Mouse (Mus musculus) 3T3-L1 (cell line): ENCODE data around the gene Fam20a.

Source experiments
- DNase-seq: peaks from one replicate; pipeline ENCODE4 v3.0.0-alpha.2; 2015; ENCODE audit warnings: low read depth, low spot score

The Fam20a gene

DNA sequence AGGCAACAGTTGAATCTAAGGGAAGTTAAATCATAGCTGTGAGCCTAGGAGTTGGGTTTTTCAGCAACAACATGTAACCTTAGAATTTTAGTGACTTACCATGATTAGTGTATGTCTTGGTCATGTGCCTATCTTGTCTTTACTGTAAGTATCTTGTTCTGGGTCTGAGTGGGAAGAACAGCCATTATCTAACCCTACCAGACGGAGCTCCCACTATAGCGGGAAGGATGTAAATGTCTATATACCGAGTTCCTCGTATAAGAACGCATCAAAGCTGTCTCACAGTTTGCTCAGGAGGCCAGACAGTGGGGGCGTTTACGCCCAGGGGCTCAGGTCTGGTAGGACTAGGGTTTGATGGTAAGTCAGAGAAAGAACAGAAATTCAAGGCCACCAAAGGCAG lies 65.8 kb downstream of the Fam20a start:
- no peak for DNase-seq

DNA sequence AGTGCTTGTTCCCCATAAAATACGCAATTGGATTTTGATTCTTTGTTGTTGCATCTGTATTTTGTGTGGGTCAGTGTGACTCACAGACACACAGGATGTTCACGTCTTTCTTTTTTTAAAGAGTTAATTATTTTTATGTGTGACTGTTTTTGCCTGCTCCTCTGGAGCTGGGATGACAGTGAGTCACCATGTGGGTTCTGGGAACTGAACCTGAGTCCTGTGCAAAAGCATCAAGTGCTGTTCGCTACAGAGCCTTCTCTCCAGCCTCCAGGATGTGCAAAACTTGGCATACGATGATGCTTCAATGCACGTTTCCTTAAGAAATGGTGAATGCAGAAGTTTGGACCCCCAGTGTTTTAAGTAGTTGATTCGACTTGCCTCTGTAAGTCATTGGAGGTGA lies 67.5 kb downstream of the Fam20a start:
- DNase-seq, result peak; percentile 46

DNA sequence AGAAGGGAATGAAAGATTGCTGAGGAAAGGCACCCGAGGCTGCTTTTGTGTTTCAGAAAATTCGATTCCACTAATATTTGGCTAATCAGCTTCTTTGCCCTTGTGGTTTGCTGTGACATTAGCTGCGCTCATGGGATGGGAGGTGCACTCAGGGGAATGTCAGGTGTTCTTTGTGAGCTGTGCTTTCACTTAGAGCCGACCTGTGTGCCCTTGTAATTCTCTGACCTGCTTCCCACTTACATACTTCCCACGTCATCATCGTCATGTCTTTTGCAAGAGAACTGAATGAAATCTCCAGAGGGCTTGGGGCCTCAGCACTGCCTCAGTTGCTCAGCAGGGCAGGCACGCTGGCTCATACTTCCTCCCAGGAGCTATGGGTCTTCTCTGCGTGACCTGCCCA lies 68.9 kb downstream of the Fam20a start:
- DNase-seq, result no peak

DNA sequence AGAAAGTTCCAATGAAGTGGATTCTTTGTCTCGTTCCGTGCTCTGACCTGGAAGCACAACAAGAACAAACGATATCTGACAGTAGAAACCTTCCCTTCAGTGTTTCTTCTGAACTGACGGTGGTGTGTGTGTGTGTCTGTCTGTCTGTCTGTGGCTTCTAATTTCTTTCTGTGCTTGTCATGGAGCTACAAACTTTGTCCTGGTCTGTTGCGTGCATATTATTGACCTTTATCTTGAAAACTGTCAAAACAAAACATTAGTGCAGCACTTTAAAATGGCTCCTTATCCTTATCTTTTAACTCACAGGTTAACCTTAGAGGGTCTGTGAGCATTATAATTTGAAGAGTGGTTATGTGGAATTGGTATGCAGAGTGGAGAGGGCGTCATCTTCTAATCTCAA lies 69.6 kb downstream of the Fam20a start:
- no peak for DNase-seq

DNA sequence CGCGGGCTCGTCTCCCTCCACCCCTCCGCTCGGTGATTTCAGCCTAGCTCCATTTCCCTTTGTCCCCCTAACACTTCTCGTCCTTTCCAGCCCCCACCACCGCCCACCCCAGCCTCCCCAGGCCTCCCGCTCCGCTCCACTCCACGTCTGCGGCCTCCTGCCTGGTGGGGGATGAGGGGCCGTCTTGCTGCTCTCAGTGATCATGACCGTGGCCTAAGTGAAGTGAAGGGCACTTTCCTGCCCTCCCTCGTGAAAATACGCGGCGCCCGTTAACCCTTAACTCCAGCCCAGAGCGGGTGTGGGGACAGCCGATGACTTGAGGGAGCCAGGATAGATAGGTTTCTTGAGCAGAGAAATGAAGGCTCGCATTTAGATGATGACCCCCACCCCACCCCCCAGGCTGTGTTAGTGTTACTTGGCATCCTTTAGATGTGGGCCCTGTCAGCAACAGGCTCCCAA lies 70.5 kb downstream of the Fam20a start:
- DNase-seq, result peak; percentile 32

DNA sequence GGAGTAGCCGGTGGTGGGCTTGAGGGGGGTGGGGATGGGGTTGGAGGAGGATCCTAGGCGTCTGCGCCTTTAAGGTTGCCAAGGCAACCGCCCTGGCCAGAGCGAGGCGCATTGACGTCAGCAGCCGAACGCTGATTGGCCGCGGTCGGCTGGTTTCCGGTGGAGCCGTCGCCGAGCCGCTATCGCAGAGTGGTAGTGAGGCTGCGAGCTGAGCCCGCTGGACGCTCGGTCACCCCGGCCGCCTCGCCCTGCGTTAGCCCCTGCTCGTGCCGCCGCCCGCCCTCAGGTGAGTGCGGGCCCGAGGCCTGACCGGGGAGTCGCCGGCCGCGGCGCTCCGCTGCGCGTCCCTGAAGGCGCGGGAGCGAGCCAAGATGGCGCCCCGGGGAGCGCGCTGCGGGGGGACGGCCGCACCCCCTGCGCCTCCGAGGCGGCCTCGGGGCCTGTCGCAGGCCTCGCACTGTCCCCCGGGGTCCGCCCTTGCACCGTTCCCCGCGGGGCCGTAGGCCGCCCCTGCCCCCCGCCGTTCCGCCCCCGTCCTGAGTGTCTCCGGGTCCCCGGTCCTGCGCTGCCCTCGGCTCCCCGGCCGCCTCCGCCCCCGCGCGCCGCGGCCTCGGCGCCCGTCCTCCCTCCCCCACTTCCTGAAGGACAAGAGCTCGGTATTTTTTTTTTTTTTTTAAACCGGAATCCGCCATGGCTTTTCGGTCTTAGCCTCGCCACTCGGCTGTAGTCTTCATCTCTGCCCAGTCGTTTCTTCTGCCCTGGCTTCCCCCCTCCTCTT lies 71.1 kb downstream of the Fam20a start:
- peak; percentile 88 for DNase-seq

DNA sequence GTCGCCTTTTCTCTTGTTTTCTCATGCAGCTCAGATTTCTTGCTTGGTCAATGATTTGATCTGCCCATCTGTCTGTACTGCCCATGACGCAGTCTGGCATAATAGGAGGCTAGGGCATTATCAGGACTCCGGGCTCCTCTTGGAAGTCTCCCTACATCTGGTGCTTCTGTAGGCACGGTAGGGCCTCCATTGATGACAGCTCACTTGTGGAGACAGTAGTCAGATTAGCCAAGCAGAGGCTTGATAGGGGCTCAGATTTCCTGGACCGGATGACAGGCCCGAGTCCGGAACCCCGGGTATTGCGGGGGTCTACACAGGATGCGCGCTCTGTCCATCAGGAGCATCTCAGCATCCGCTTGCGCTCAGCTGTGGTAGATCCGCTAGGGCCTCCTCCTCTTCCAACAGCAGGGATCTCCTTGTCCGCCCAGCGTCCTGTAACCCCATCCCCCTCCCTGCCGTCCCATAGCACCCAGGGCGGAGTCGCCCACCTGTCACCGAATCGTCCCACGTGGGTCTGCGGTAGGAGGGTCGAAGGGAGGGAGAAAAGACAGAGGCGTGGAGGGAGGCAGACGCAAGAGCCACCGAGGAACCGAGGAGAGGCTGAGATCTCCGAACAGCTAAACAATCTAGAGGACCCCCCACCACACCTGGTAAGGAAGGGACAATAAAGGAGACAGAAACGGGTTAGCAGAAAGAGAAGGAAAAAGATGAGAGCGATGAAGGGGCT lies 71.9 kb downstream of the Fam20a start:
- peak; percentile 72 for DNase-seq

DNA sequence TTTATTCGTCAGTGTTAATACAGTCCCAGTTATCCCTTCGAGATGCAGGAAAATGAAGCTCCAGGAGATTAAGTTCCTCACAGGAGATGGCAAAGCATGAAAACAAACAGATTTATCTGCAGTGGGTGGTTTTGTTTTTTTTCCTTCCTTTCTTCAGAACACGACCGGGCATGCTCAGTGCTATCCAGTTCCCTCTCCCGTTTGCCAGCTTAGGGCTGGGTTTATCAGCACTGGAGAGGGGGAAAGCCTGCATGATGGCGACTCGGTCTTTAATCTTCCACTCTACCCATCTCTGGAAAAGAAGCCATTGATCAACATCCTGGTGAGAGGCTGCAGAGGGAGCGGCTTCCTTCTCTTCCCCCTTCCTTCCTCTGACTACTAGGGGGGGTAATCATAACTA lies 72.9 kb downstream of the Fam20a start, which contains the start of gene Prkar1a:
TSS of gene Prkar1a (plus strand) at position 200 of the 400 bp plus-strand sequence.
- no peak for DNase-seq

DNA sequence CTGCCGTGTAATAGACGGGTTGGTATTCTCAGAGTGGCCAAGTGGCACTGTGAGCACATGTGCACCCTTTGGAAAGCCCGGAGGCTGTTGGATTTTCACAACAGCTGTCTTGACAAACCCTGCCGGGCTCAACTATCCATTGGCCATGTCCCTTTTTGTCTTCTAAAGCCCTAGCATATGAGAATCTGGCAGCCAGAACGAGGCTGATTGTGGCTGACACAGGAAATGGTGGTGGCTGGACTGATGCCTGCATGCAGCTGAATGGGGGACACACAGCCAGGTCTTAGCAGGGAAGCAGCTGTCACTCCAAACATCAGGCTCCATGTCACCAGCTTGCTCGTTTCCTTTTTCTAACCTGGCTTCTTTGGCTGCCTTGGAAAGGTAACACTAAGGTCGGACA lies 73.6 kb downstream of the Fam20a start:
- no peak for DNase-seq

DNA sequence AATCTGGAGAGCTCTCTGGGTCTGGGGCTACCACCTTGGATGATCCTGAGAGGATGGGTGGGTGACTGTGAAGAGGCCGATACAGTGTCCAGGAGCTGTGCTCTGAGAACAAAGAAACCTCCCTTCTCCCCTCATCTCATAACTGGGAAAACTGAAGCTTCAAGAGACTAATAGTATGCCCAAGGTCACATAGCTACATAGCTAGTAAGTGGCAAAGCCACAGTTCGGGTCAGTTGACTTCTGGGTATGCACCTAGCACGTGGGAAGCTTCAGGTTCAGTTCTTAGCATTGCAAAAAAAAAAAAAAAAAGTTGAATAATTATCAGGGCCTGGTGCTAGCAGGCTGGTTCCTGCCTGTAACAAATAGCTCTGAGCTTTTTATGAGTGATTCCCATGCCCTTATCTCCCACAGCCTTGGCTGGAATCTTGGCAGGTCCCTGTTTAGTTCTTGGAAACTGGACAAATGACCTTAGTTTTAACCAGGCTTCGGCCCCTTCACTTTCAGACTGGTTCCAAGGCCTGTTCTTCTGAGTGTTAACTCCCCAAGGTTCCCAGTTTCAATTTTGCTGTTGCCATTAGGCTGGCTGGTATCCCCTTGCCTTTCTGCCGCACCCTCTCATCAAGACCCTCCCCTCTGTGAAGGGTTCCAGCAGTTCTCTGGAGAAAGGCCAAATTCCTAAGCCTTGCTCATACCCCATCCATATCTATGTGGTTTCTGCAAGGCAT lies 80.4 kb downstream of the Fam20a start:
- peak; percentile 74 for DNase-seq

DNA sequence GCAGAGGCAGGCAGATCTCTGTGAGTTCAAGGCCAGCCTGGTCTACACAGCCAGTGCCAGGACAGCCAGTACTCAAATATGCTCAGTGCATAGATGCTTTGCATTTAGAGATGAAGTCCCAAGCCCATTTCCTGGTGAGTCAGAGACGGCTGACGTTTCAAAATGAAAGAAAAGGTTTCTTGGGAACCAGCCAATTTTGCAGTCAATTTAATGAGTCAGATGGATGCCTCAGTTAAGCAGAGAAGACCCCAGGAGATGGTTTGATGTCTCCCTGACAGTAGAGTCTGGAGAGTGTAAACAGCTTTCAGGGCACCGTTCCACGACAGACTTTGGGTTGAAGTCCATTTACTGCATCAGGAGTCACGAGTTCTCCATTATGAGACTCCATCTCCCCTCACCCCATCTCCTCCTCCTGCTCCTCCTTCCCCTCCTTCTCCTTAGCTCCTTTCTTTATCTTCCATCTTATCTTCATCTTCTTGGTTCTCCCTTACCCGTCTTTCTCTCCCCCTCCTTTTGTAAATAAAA lies 86.1 kb downstream of the Fam20a start:
- peak; percentile 72 for DNase-seq

DNA sequence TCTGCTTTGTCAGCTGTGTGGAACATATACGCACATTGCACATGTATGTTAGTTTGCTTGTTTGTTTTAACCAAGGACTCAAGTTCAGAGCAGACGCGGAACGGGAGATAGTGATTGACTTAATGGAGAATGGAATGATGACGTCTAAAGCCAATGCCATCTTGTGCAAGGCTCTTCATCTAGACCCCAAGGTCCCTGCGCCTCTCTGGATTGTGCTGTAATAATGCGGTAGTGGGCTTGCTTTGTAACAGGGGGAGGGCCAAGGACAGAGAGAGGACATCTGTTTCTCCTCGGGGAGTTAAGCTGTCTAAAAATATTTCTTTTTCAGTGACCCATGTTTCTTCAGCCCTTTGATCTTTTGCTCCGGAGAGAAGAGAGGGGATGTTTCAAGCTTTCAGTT lies 87.2 kb downstream of the Fam20a start:
- no peak for DNase-seq

DNA sequence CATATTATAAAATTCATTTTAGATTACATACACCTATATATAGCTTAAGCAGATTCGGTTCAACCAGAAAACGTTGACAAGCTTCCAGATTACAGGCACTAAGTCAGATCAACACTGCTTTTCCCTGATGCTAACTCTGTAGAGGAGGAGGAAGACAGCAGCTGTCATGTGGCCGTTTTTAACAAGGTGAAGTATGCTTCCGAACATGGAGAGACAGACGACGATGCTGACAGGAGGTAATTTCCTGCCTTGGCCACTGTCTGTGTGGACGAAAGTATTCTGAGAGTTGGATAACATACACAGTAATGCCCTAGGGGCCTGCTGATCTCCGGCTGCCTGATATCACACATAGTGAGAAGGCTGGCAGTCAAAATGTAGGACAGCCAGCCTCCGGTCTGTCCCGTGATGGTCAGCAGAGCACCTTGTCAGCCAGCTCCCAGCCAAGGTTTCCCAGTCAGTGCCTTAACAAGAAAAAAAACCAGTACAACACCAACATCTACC lies 93.0 kb downstream of the Fam20a start:
- DNase-seq, result no peak

DNA sequence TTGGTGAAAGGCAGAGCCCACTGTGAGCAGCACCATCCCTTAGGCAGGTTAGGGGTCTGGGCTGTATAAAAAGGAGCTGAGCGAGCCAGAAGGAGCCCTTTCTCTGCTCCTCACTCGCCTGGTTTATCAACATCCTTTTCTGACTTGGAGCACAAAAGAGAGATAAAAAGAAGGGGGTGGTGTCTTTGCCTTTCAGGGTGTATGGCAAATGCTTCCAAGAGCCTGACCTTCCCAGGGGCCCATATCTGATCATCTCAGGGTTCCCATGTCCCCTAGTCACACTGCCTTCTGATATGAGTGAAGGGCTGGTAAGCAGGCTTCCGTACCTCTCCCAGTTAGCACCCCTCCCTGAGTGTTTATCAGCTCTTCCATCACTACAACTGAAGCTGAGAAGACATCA lies 94.0 kb downstream of the Fam20a start:
- DNase-seq, result no peak

DNA sequence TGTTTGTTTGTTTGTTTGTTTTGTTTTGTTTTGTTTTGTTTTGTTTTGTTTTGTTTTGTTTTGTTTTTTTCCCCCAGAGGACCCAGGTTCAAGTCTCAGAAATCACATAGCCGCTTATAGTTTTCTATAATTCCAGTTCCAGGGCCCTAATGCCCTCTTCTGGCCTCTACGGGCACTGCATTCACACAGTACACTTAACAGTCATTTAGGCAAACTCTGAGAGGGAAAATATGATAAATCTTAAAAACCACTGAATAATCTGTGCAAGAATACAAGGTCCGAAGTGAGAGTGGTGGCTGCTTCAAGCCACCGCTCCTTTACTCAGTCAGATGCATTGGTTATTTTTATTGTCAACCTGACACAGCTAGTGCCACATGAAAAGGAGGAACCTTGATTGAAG lies 94.4 kb downstream of the Fam20a start:
- DNase-seq, result peak; percentile 38

DNA sequence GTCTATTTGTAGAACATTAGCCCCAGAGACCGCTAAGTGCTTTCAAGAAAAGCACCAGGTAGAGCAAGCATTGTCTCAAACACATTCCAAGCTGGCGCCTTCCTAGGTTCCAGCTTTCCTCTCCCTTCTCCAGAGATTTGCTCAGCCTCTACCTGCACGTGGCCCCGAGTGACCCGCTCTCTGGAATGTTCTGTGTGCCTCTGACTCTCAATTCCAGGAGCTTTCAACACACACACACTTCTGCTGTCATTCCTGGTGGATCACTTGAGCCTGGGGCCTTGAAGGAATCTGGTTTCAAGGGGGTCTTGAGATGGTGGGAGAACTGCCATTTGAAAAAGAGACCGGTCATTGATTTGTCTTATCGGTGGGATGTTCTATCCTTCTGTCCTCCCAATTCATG lies 98.8 kb downstream of the Fam20a start:
- DNase-seq, result no peak

DNA sequence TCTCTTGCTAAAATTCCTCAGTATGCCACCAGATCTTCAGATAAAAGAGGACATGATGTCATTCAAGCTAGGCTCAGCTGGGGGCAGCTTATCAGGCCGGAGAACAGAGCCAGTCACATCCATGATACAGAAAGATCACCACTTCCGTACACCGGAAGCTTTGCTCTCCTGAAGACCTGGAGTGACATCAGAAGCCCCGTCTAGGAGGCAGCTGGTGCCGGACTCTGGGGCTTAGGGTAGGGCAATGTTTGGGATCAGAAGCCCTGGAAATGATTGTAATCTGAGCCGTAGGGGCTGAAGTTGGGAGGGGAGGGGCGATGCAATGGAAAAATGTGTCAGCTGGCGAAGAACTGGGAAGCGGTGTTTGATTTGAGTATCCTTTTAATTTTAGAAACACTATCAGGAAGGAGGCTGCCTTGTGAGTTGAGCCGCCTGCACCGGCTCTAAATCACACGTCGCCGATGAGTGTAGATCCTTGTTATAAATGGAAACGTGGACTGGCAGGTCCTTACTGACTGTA lies 99.5 kb downstream of the Fam20a start:
- no peak for DNase-seq

DNA sequence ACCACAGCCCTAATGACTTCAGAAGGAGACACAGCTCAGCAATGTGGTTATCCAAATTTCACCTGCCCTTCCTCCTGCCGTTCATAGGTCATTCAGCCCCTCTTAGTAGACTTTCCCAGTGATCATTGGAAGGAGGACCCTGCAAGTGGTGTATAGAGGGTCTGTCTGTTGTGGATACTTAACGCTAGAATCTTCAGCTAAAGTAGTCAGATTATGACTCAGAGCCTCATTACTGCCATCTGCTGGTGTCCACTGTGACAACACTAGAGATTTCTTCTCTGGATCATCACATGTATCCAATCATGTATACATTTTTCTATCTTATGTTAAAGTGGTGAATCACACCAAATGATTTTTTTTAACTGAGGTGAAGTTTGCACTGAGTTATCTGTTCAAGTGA lies 100.9 kb downstream of the Fam20a start:
- DNase-seq, result peak; percentile 87

DNA sequence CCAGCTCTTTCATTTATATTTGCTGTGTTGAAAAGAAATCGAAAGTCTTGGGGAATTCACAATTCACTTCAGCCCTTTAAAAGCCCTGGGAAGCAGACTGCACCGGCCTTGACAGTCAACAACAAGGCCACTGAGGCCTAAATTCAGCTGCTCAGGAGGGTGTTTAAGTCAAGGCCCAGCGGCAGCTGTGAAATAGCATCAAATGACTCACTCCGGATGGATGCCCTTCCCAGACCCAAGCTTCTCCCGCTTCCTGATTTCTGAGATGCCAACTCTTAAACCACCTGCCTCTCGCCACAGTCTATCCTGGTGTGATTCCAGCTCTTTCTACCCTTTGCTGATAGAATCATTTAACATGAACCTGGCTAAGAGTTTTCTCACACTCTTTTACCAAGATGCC lies 101.7 kb downstream of the Fam20a start:
- DNase-seq, result peak; percentile 22
